Mouse (Mus musculus): Measurements from ENCODE around the gene Actr2. TPM values are rescaled to one million over a fixed set of nuclear protein-coding genes. Genes with fewer than 3 reads are reported as not detected.

Actr2 gene
- total RNA-seq, 2 experiments from 2014 or later: 144 to 147 TPM

- no peak for DNase-seq
Measured at GRCm38 (mm10) chr11:20013366-20013765, 99.3 kb downstream of the Actr2 start.

Other genes with a start within 250 kb of the Actr2 start
- gene Spred2, start 188.5 kb downstream of the Actr2 start, total RNA-seq (2021): 10 to 100 TPM; 32.0 to 38.0 TPM
- 100 to 1,000 TPM; 173 to 176 TPM for gene Rab1a, start 88.5 kb upstream of the Actr2 start, total RNA-seq (2021)
- 10 to 100 TPM; 18.6 to 24.1 TPM for gene Cep68, start 136.5 kb upstream of the Actr2 start, total RNA-seq (2021)
- gene Slc1a4, start 219.8 kb upstream of the Actr2 start, total RNA-seq (2021): 1 to 10 TPM; 7.9 to 9.1 TPM

All from adrenal gland, postnatal 36 days (tissue).